Mouse (Mus musculus) urinary bladder, postnatal 36 days (tissue): ENCODE results near the gene Dmc1.
A peak's percentile ranks its signal among the peaks of the same experiment; 100 is the strongest.

Source experiments
- DNase-seq, 2 experiments: peaks; one replicate each; pipeline ENCODE4 v3.0.0; 2022; ENCODE audit warnings: low spot score in 2 of 2, mixed read lengths in 1 of 2

The Dmc1 gene

GRCm38 (mm10) chr15:79562417-79562816 is 42.5 kb downstream of the Dmc1 start:
- DNase-seq = no peak

GRCm38 (mm10) chr15:79559649-79560048 is 45.3 kb downstream of the Dmc1 start:
- DNase-seq = no peak

GRCm38 (mm10) chr15:79552566-79552965 is 52.3 kb downstream of the Dmc1 start:
- no peak for DNase-seq

- DNase-seq = no peak
Observed at GRCm38 (mm10) chr15:79548226-79548625, 56.7 kb downstream of the Dmc1 start.

GRCm38 (mm10) chr15:79547289-79547820 is 57.6 kb downstream of the Dmc1 start:
- DNase-seq = no peak

GRCm38 (mm10) chr15:79546410-79547288 is 58.3 kb downstream of the Dmc1 start, which contains the start of gene Ddx17:
TSS of gene Ddx17 (minus strand) at chr15:79546741.
- DNase-seq = peak; percentile 99

- peak; percentile 53 to 76 for DNase-seq
Observed at GRCm38 (mm10) chr15:79545921-79546399, 58.9 kb downstream of the Dmc1 start.

GRCm38 (mm10) chr15:79545496-79545895 is 59.4 kb downstream of the Dmc1 start:
- DNase-seq = no peak

- no peak for DNase-seq
Observed at GRCm38 (mm10) chr15:79543968-79544367, 60.9 kb downstream of the Dmc1 start.

GRCm38 (mm10) chr15:79533796-79534195 is 71.1 kb downstream of the Dmc1 start:
- no peak for DNase-seq

GRCm38 (mm10) chr15:79529935-79530334 is 75.0 kb downstream of the Dmc1 start:
- no peak for DNase-seq

GRCm38 (mm10) chr15:79527991-79528639 is 76.8 kb downstream of the Dmc1 start:
- no peak for DNase-seq

GRCm38 (mm10) chr15:79527192-79527591 is 77.7 kb downstream of the Dmc1 start:
- no peak for DNase-seq

GRCm38 (mm10) chr15:79525979-79526768 is 78.7 kb downstream of the Dmc1 start:
- DNase-seq = peak in 1 of 2 experiments; percentile 46

GRCm38 (mm10) chr15:79525564-79525963 is 79.3 kb downstream of the Dmc1 start:
- DNase-seq = no peak

GRCm38 (mm10) chr15:79519400-79520220 is 85.3 kb downstream of the Dmc1 start:
- no peak for DNase-seq

GRCm38 (mm10) chr15:79518571-79518970 is 86.3 kb downstream of the Dmc1 start:
- no peak for DNase-seq

- DNase-seq = no peak
Observed at GRCm38 (mm10) chr15:79517710-79518109, 87.2 kb downstream of the Dmc1 start.

GRCm38 (mm10) chr15:79516171-79517096 is 88.5 kb downstream of the Dmc1 start, which contains the start of gene Kdelr3:
TSS of gene Kdelr3 (plus strand) at chr15:79516411.
- peak; percentile 66 to 79 for DNase-seq

- DNase-seq = peak in 1 of 2 experiments; percentile 17
Observed at GRCm38 (mm10) chr15:79513940-79514339, 91.0 kb downstream of the Dmc1 start.
